Mouse (Mus musculus) left cerebral cortex, postnatal 10 days (tissue): Measurements from ENCODE around the gene Txnip. TPM values are rescaled to one million over a fixed set of nuclear protein-coding genes. Genes with fewer than 3 reads are reported as not detected.
"Not testable (repeated sequence)": the region's sequence is repeated elsewhere in the genome, so short reads cannot be mapped to it uniquely, and the experiment has no call there.

Experiments
- DNase-seq, 2 experiments: peaks; one replicate each; pipeline ENCODE4 v3.0.0; 2021 to 2022; ENCODE audit warnings: low spot score in 2 of 2, mixed read lengths in 1 of 2; ENCODE audit errors: extremely low spot score in 1 of 2
- intact Hi-C: fragments of 180-260 bp; cut with DNase I; formaldehyde crosslinking; loops from one replicate; pipeline ENCODE4 v1.15.1; 2025
- total RNA-seq, 2 experiments: library from RNA; stranded (reverse); gene quantifications; 2 replicates each; pipeline ENCODE4 v1.2.3; 2021

Txnip gene
- total RNA-seq, 2 experiments from 2014 or later, result 40.3 to 45.4 TPM

DNA sequence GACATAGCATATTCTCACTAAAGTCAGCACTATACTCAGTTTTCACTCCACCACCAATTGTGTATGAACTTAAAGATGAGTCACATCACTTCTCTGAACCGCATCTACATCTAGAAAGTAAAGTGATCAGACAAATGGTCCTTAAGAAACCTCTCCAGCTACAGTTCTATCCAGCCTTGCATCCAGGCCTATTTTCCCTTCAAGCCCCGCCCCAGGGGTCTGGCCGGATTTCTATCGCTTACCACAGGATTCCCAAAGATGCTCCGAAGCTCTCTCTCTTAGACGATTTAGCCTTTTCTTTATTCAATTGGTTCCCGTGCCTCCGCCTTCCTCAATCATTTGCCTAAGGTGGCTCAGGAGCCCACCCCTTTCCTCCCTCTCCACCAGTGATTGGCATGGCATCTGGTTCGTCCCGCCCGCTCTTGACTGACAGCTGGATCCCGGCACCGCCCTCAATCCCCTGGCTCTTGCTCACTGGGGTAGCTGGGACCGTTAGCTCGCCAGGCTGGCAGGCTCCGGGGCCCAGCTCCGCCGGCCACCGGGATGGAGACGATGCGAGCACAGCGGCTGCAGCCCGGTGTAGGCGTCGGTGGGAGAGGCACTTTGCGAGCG is 43.0 kb downstream of the Txnip start, which contains the start of gene Lix1l:
Gene Lix1l (plus strand): TSS at position 511 of the 612 bp plus-strand sequence.
- intact Hi-C loops, result no loop called here
- DNase-seq, result peak; percentile 96

- intact Hi-C loops, result no loop called here
- peak in 1 of 2 experiments; percentile 83 for DNase-seq
Measured at GRCm38 (mm10) chr3:96601251-96601787, 43.6 kb downstream of the Txnip start.

GRCm38 (mm10) chr3:96601941-96602703 is 44.4 kb downstream of the Txnip start:
- intact Hi-C loops, result no loop called here
- DNase-seq, result no peak

- DNase-seq, result no peak
- intact Hi-C loops, result no loop called here
Measured at GRCm38 (mm10) chr3:96602704-96603084, 44.9 kb downstream of the Txnip start.

- intact Hi-C loops, result no loop called here
- DNase-seq, result no peak
Measured at GRCm38 (mm10) chr3:96603311-96603710, 45.6 kb downstream of the Txnip start.

DNA sequence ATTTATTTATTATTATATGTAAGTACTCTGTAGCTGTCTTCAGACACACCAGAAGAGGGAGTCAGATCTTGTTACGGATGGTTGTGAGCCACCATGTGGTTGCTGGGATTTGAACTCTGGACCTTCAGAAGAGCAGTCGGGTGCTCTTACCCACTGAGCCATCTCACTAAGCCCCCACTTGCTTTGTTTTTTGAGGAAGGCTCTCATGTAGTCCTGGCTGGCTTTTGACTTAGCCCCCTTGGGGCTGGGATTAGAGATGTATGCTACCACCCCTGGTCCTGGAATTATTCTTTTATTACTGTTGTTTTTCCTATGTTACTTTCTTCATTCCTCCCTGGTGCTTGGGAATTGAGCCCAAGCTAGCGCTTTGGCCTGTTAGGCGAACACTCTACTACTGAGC is 48.2 kb downstream of the Txnip start:
- intact Hi-C loops, DNase-seq: not testable (repeated sequence)

DNA sequence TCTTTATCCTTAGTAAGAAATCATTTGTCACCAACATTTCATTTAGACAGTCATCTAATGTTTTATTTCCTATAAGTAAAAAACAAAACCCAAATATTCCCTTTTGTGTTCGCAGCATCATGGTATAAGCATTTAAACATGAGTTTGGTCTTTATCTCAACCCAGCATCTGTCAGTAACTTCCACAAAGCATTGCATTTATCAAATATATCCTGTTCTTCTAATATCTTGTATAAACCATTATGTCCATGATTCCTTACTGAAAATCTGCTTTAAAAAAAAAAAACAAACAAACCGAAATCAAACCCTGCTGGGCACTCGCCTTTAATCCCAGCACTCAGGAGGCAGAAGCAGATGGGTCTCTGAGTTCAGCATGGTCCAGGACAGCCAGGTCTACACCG is 48.9 kb downstream of the Txnip start:
- intact Hi-C loops, result no loop called here

More for the DNA sequence above, 48.9 kb downstream of the Txnip start:
- DNase-seq, result no peak

Other genes with a start within 250 kb of the Txnip start
- not detected for gene BC107364, start 105.7 kb upstream of the Txnip start, total RNA-seq
- under 1 TPM; 0.39 to 0.57 TPM for gene Hfe2, start 32.8 kb upstream of the Txnip start, total RNA-seq
- not detected for gene Gm16253, start 19.0 kb downstream of the Txnip start, total RNA-seq
- gene Polr3gl, start 36.2 kb downstream of the Txnip start, total RNA-seq, result 10 to 100 TPM; 26.3 to 29.3 TPM
- gene Ankrd34a, start 38.7 kb downstream of the Txnip start, total RNA-seq, result 10 to 100 TPM; 56.6 to 57.0 TPM
- gene Lix1l, start 43.2 kb downstream of the Txnip start, total RNA-seq, result 10 to 100 TPM; 26.5 to 27.1 TPM
- gene Rbm8a, start 72.0 kb downstream of the Txnip start, total RNA-seq, result 10 to 100 TPM; 48.0 to 54.2 TPM
- gene Pex11b, start 77.4 kb downstream of the Txnip start, total RNA-seq, result 10 to 100 TPM; 46.2 to 47.7 TPM
- gene Gm42957, start 77.5 kb downstream of the Txnip start, total RNA-seq, result under 1 TPM; 0.12 to 0.28 TPM
- gene Itga10, start 87.6 kb downstream of the Txnip start, total RNA-seq, result 1 to 10 TPM; 1.4 to 1.9 TPM
- gene Ankrd35, start 112.2 kb downstream of the Txnip start, total RNA-seq, result 1 to 10 TPM; 7.1 to 7.9 TPM
- 10 to 100 TPM; 19.7 to 26.6 TPM for gene Pias3, start 138.4 kb downstream of the Txnip start, total RNA-seq
- 1 to 10 TPM; 4.7 to 5.8 TPM for gene Nudt17, start 150.6 kb downstream of the Txnip start, total RNA-seq
- gene Polr3c, start 169.7 kb downstream of the Txnip start, total RNA-seq, result 10 to 100 TPM; 27.5 to 28.1 TPM
- gene Rnf115, start 169.7 kb downstream of the Txnip start, total RNA-seq, result 10 to 100 TPM; 64.1 to 67.2 TPM